Mouse (Mus musculus): Measurements from ENCODE around the gene Aven. TPM values are rescaled to one million over a fixed set of nuclear protein-coding genes. Genes with fewer than 3 reads are reported as not detected.

The Aven gene
- total RNA-seq, 2 experiments from 2014 or later, result 7.3 to 10.8 TPM

GRCm38 (mm10) chr2:112632536-112632935 lies 139.8 kb downstream of the Aven start:
- no peak for DNase-seq
- intact Hi-C loops (cut with DNase I), result no loop called here

GRCm38 (mm10) chr2:112637206-112637605 lies 144.4 kb downstream of the Aven start:
- no peak for DNase-seq
- intact Hi-C loops (cut with DNase I), result no loop called here

GRCm38 (mm10) chr2:112653836-112654235 lies 161.1 kb downstream of the Aven start:
- intact Hi-C loops (cut with DNase I), result no loop called here
- no peak for DNase-seq

- no peak for DNase-seq
- intact Hi-C loops (cut with DNase I), result no loop called here
Measured at GRCm38 (mm10) chr2:112656131-112656530, 163.4 kb downstream of the Aven start.

GRCm38 (mm10) chr2:112669461-112669860 lies 176.7 kb downstream of the Aven start:
- DNase-seq, result no peak
- intact Hi-C loops (cut with DNase I), result no loop called here

GRCm38 (mm10) chr2:112676175-112676574 lies 183.4 kb downstream of the Aven start:
- intact Hi-C loops (cut with DNase I), result no loop called here
- no peak for DNase-seq

GRCm38 (mm10) chr2:112676721-112677120 lies 184.0 kb downstream of the Aven start:
- intact Hi-C loops (cut with DNase I), result no loop called here

GRCm38 (mm10) chr2:112677246-112677645 lies 184.5 kb downstream of the Aven start:
- intact Hi-C loops (cut with DNase I), result no loop called here

More at GRCm38 (mm10) chr2:112676721-112677120, 184.0 kb downstream of the Aven start:
- DNase-seq, result no peak

GRCm38 (mm10) chr2:112681817-112682216 lies 189.1 kb downstream of the Aven start:
- intact Hi-C loops (cut with DNase I), result no loop called here
- DNase-seq, result no peak

More at GRCm38 (mm10) chr2:112677246-112677645, 184.5 kb downstream of the Aven start:
- DNase-seq, result no peak

Small RNA genes lying within 50 kb of the gene (microRNA-seq; reads per million reads assigned to microRNA genes)
- gene Gm44374, result not detected

Other genes with a start within 250 kb of the Aven start
- gene Nutm1, start 233.7 kb upstream of the Aven start, total RNA-seq (2021), result not detected
- gene Nop10, start 231.0 kb upstream of the Aven start, total RNA-seq (2021), result 10 to 100 TPM; 72.4 to 79.6 TPM
- 10 to 100 TPM; 84.1 to 87.2 TPM for gene Slc12a6, start 227.1 kb upstream of the Aven start, total RNA-seq (2021)
- under 1 TPM in 1 of 2 experiments, not detected in 1; 0.64 TPM for gene Gm21985, start 226.7 kb upstream of the Aven start, total RNA-seq (2021)
- gene Emc4, start 124.9 kb upstream of the Aven start, total RNA-seq (2021), result 100 to 1,000 TPM; 113 to 121 TPM
- 10 to 100 TPM; 21.0 to 22.4 TPM for gene Katnbl1, start 113.8 kb upstream of the Aven start, total RNA-seq (2021)
- 10 to 100 TPM; 20.7 to 23.3 TPM for gene Emc7, start 38.0 kb upstream of the Aven start, total RNA-seq (2021)
- 1 to 10 TPM; 3.4 to 4.2 TPM for gene Chrm5, start 12.2 kb upstream of the Aven start, total RNA-seq (2021)

Data from left cerebral cortex, postnatal 4 days (tissue).